Mouse (Mus musculus) heart, embryonic 14.5 days (tissue): ENCODE measurements at regions not wholly inside any gene's neighbourhood (a gene's known extent, or its start where the extent isn't known, plus 50 kb on each side); places are given as distances from the start of the nearest gene placed in this dataset.

Experiments used
- ATAC-seq: fragments of 200-750 bp; cut with Nextera tagmentation; 2 replicates; pipeline ENCODE4 v1.8.0; 2017; ENCODE audit warnings: low read depth, moderate TSS enrichment; ENCODE audit not compliant: insufficient number of reproducible peaks, insufficient read depth, low FRiP score
- H3K27ac ChIP-seq, 2 experiments: fragments of 200-500 bp in 1 of 2; fragments of 300-500 bp in 1 of 2; sonication (generic) in 1 of 2; replicated peaks in 1 of 2; 2 replicates each; pipeline ENCODE4 v1.5.1; 2012 to 2014; ENCODE audit warnings: low read depth in 2 of 2, low read length in 2 of 2, control low read depth in 1 of 2, mild to moderate bottlenecking in 1 of 2, mixed read lengths in 1 of 2; ENCODE audit not compliant: control insufficient read depth in 1 of 2, insufficient read depth in 1 of 2
- H3K27me3 ChIP-seq: fragments of 300-500 bp; sonication (generic); 2 replicates; pipeline ENCODE4 v1.6.1; 2014; ENCODE audit warnings: mild to moderate bottlenecking, low read length, control low read depth; ENCODE audit not compliant: control insufficient read depth, insufficient read depth
- H3K36me3 ChIP-seq: fragments of 300-500 bp; sonication (generic); 2 replicates; pipeline ENCODE4 v1.6.1; 2014; ENCODE audit warnings: mild to moderate bottlenecking, control low read depth, low read length, mixed read lengths; ENCODE audit not compliant: control insufficient read depth, insufficient read depth
- H3K4me1 ChIP-seq, 2 experiments: fragments of 200-500 bp in 1 of 2; fragments of 300-500 bp in 1 of 2; sonication (generic) in 1 of 2; 2 replicates each; pipeline ENCODE4 v1.6.1; 2012 to 2014; ENCODE audit warnings: low read length in 2 of 2, control low read depth in 1 of 2, mixed read lengths in 1 of 2; ENCODE audit not compliant: control insufficient read depth in 2 of 2, insufficient read depth in 2 of 2
- H3K4me2 ChIP-seq: fragments of 300-500 bp; sonication (generic); 2 replicates; pipeline ENCODE4 v1.6.1; 2014; ENCODE audit warnings: mild to moderate bottlenecking, low read length
- H3K4me3 ChIP-seq, 2 experiments: fragments of 200-500 bp in 1 of 2; fragments of 300-500 bp in 1 of 2; sonication (generic) in 1 of 2; 2 replicates each; pipeline ENCODE4 v1.5.1; 2012 to 2014; ENCODE audit warnings: low read length in 2 of 2, mild to moderate bottlenecking in 2 of 2, control low read depth in 1 of 2, low read depth in 1 of 2, moderate library complexity in 1 of 2; ENCODE audit not compliant: control insufficient read depth in 1 of 2, insufficient read depth in 1 of 2
- H3K9ac ChIP-seq: fragments of 300-500 bp; sonication (generic); 2 replicates; pipeline ENCODE4 v1.6.1; 2014; ENCODE audit warnings: mild to moderate bottlenecking, low read length
- H3K9me3 ChIP-seq: fragments of 300-500 bp; sonication (generic); 2 replicates; pipeline ENCODE4 v1.6.1; 2016; ENCODE audit warnings: low read length, control low read depth; ENCODE audit not compliant: control insufficient read depth
- WGBS: fragments of 180-500 bp; shearing (Covaris S2); extraction: QIAGEN DNeasy Blood & Tissue Kit; methylation state at CpG from one replicate; pipeline ENCODE4 v1.1.7; 2014; 5-methylcytosine and 5-hydroxymethylcytosine counted together

DNA sequence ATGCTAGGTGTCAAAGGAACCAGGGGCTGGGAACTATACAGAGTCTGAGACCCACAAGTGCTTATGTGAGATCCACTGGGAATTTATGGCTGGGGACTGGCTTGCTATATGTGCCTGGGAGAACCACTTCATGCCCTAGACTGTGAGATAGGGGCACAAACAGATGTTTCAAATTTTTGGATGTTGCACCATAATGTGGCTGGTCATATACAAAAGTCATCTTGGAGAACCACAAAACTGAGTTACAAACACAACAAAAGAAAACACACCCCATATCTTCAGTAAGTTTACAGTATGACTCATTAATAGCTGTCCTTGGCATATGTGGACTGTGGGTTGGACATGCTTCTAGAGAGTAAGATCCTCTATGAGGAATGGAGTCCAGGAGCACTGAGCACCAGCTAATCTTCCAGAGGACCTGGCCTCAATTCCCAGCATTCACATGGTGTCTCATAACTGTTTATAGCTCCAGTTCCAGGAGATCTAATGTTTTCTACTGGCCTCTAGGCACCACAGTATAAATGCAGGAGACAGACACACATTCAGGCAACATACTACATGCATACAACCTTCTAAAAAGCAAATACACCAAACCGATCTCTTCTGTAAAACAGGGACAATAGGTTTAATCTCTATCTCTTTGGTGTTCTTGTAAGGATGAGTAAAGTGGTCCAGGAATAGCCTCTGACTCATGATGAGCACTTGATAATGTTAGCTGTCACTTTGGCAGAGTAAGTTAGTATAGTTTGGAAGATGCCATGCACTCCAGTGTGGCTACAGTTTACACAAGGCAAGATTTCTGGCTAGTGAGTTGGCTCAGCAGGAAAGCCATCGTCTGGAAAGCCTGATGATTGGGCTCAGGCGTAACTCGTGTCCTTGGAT lies 132.0 kb upstream of the Ptbp2 start:
- Histone ChIP-seq H3K4me1 (0 out of 4 replicates have a peak, but pooled peaks cover 0 to 3% of the 10 kb centered on the region in 2 experiments), H3K4me3 (no peak overlapping the region), H3K9ac (no peak overlapping the region), H3K9me3 (no peaks in the 10 kb centered on the region), H3K36me3 (no peaks in the 10 kb centered on the region), H3K27me3 (no peaks in the 10 kb centered on the region), H3K27ac (no peak overlapping the region), H3K4me2 (no peak overlapping the region)
- 36% methylated on average over 4 of the region's 4 CpGs for WGBS
- no peak for ATAC-seq

DNA sequence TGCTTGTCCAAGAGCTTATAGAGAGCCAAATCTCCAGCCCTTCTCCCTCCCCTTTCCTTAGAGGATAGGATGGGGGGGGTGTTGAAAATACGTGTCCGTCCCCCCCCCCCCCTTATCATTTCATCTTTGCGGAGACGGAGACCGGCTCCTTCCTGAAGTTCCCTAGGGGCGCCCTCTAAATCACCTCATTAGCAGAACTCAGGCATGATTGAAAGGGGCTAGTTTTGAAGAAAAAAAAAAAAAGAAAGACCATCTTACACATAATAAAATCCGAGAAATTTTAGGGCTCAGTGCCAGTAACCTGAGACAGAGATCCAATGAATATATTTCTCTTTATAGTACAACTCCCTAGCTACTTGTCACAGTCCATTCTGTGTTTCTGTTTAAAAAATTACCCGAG lies 127.3 kb upstream of the Ptbp2 start:
- WGBS, result 66% methylated on average over 8 of the region's 8 CpGs

DNA sequence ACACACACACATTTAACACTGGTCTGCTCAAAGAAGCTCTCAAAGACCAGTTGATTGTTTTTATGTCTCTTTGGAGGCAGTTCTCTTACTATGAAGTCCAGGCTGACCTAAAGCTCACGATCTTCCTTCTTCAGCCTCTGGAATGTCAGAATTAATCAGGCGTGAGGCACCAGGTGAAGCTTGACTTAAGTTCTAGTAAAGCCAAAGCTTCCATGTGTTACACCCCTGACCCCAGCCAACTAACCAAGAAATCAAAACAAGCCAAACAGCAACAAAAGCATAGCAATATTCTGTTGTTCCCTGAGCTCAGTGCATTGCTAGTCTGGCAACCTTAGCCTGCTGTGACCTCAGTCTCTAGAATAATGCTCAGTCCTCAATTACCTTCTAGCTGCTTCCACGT lies 120.0 kb upstream of the Ptbp2 start:
- H3K4me3 ChIP-seq, result no peak overlapping the region
- H3K36me3 ChIP-seq, result no peaks in the 10 kb centered on the region
- H3K9me3 ChIP-seq, result no peaks in the 10 kb centered on the region
- ATAC-seq, result no peak
- no peaks in the 10 kb centered on the region for H3K27me3 ChIP-seq
- H3K4me2 ChIP-seq, result no peak overlapping the region
- no peak overlapping the region for H3K27ac ChIP-seq
- H3K9ac ChIP-seq, result no peak overlapping the region
- no peaks in the 10 kb centered on the region for H3K4me1 ChIP-seq
- 66% methylated on average over 3 of the region's 3 CpGs for WGBS

More for the DNA sequence above, 127.3 kb upstream of the Ptbp2 start:
- 0 out of 4 replicates have a peak, but pooled peaks cover 0 to 3% of the 10 kb centered on the region in 2 experiments for H3K4me1 ChIP-seq
- H3K4me2 ChIP-seq, result no peak overlapping the region
- H3K27ac ChIP-seq, result no peak overlapping the region
- H3K9me3 ChIP-seq, result no peaks in the 10 kb centered on the region
- ATAC-seq, result no peak
- no peaks in the 10 kb centered on the region for H3K36me3 ChIP-seq
- no peak overlapping the region for H3K4me3 ChIP-seq
- H3K27me3 ChIP-seq, result no peaks in the 10 kb centered on the region
- H3K9ac ChIP-seq, result no peak overlapping the region

DNA sequence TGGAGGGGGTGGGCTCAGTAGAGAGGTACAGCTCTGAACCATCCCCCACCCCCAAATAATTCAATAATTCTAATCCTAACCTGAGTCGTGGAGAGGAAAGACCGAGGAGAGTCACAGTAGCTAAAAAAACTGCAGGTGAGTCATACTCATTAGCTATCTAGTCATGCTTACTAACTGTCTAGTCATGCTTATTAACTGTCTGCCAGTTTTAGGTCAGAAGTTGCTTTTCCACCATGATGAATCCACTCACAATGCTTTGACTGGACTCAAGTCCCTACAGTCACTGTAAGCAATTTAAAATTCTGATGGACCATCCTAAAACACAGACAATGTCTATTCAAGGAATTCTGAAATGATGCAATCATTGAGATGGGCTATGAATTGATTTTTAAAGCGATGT lies 110.9 kb upstream of the Ptbp2 start:
- no peaks in the 10 kb centered on the region for H3K27me3 ChIP-seq
- H3K4me3 ChIP-seq, result no peak overlapping the region
- no peak overlapping the region for H3K9ac ChIP-seq
- H3K9me3 ChIP-seq, result no peaks in the 10 kb centered on the region
- H3K27ac ChIP-seq, result no peak overlapping the region
- 94% methylated on average over 3 of the region's 3 CpGs for WGBS
- no peaks in the 10 kb centered on the region for H3K36me3 ChIP-seq
- no peak overlapping the region for H3K4me2 ChIP-seq
- peaks cover 8 to 12% of the 10 kb centered on the region in 2 experiments for H3K4me1 ChIP-seq
- ATAC-seq, result no peak

DNA sequence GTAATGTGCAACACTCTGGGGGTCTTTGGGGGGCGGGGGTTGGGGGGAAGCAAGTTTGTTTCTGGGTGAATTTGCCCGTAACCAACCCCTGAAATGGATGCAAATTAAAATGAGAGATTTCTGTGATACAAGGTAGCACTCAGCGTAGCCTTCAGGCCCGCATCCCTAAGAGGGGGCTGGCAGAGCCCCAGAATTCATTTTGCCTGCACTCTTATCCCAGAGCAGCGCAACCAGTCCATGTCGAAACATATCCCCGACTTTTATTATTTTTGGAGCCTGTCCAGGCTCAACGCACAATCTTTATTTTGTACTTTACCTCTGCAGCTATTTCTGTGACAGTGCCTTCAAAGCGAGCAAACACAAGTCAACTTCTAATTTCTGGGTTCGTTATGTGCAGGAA lies 109.8 kb upstream of the Ptbp2 start:
- 31% methylated on average over 10 of the region's 10 CpGs for WGBS
- no peaks in the 10 kb centered on the region for H3K27me3 ChIP-seq
- no peak overlapping the region for H3K27ac ChIP-seq
- H3K4me2 ChIP-seq, result peak overlapping the region; percentile 66
- H3K4me1 ChIP-seq, result peaks cover 8 to 12% of the 10 kb centered on the region in 2 experiments
- no peak for ATAC-seq
- peak overlapping the region; percentile 58 for H3K9ac ChIP-seq
- H3K36me3 ChIP-seq, result no peaks in the 10 kb centered on the region
- peak overlapping the region in 1 of 2 experiments; percentile 31; a peak in 1 of 4 replicates for H3K4me3 ChIP-seq
- no peaks in the 10 kb centered on the region for H3K9me3 ChIP-seq

DNA sequence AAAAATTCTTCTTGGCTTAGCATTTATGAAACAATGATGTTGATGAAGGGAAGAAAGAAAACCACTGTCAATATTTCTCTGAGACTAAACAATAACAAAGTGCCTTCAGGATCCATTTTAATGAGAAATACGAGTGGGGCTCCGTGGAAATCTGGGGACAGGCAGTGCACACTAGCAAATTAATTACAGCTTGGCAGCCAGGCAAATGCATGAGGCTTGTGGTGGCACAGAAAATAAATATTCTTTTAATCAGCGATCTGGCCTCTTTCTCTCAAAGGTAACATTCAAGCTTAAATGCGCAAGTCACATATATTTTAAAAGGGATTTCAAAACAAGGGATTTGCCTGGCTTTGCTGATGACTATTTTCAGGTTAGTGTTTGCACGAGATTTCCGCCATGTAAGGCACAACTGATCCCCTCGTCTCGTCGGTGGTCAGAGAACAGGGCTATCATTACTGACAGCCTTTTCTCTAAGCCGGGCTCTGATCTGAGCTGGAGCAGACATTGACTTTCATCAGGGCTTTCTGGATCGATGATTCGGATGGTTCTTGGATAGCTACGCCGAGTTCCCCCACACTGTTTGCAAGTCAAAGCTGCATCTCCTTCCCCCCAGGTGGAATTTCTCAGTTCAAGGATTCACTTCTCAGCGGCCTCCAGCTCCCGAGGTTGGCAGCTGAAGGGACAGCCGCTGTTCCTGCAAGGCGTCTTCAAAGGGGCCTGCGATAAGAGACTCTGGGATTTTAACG lies 109.1 kb upstream of the Ptbp2 start:
- peaks cover 8 to 12% of the 10 kb centered on the region in 2 experiments for H3K4me1 ChIP-seq
- peak overlapping the region; percentile 58 for H3K9ac ChIP-seq
- no peaks in the 10 kb centered on the region for H3K9me3 ChIP-seq
- no peak overlapping the region for H3K27ac ChIP-seq
- peak overlapping the region; percentile 66 for H3K4me2 ChIP-seq
- ATAC-seq, result no peak
- no peaks in the 10 kb centered on the region for H3K36me3 ChIP-seq
- 13% methylated on average over 20 of the region's 20 CpGs for WGBS
- peak overlapping the region; percentile 31 to 41 for H3K4me3 ChIP-seq
- H3K27me3 ChIP-seq, result no peaks in the 10 kb centered on the region

DNA sequence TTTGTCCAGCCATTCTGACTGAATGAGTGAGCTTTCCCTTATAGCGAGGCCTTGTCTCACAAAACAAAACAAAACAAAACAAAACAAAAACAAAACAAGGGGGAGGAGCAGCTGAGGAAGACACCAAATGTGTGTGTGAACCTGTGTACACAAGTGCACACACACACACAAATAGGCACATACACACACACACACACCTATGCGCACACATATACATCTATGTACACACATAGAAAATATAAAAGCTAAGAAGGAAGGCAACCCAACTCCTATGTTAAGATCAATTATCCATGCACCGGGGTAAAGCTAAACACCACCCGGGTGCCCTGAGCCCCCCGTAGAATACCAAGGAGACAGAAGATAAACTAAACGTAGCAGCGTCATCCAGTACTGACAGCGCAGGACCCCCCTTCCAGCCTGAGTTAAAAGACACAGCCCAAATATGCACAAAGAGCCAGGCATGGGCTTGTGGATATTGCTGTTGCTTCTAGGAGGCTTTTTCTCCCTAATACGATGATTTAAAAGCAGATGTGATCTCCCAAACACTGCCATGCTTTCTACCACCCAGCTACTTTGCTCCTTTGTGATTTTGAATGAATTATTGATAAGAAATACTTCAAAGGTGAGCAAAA lies 108.4 kb upstream of the Ptbp2 start:
- H3K27ac ChIP-seq, result no peak overlapping the region
- no peaks in the 10 kb centered on the region for H3K36me3 ChIP-seq
- no peak overlapping the region for H3K4me3 ChIP-seq
- H3K4me1 ChIP-seq, result peaks cover 8 to 12% of the 10 kb centered on the region in 2 experiments
- H3K4me2 ChIP-seq, result no peak overlapping the region
- H3K27me3 ChIP-seq, result no peaks in the 10 kb centered on the region
- 67% methylated on average over 9 of the region's 9 CpGs for WGBS
- H3K9me3 ChIP-seq, result no peaks in the 10 kb centered on the region
- H3K9ac ChIP-seq, result no peak overlapping the region
- ATAC-seq, result no peak
